ENCODE assay signal across 8 mouse cellular contexts in genomic region chr19:7205753-7206736, GRCm38 (mm10). TPM values are rescaled to one million over a fixed set of nuclear protein-coding genes. Genes with fewer than 3 reads are reported as not detected.
DNase-seq lines count a peak whose midpoint lies in the region; ATAC-seq and TF ChIP-seq lines count a peak whose summit lies in the region.

TSS of gene Otub1 (minus strand) at chr19:7206316.

- no peaks in the 10 kb centered on the region for H3K27me3 ChIP-seq in ES-Bruce4 (ENCODE audit: control insufficient read depth, insufficient read depth, low read length, poor library complexity, severe bottlenecking)
- no peaks in the 10 kb centered on the region for H3K27me3 ChIP-seq in forebrain, embryonic 14.5 days (replicated peaks; ENCODE audit: control insufficient read depth, insufficient read depth, low read length)
- no peaks in the 10 kb centered on the region for H3K27me3 ChIP-seq in neural tube, embryonic 15.5 days (replicated peaks)

- TF ChIP-seq POLR2A in ES-Bruce4 (IDR thresholded peaks at IDR 0.05; ENCODE audit: insufficient read depth, low read length): peak; percentile 57

- peak; percentile 77; the same call in 1 of the 2 replicates for ATAC-seq in cerebellum, adult (ENCODE audit: insufficient number of reproducible peaks, low FRiP score, low TSS enrichment)
- peak; percentile 99 for ATAC-seq in forebrain, embryonic 14.5 days
- ATAC-seq in neural tube, embryonic 15.5 days (ENCODE audit: low FRiP score): peak; percentile 96

- H3K4me3 ChIP-seq in ES-Bruce4 (ENCODE audit: low read depth, low read length): peak within 1 kb of the TSS; percentile 97
- peak within 1 kb of the TSS; percentile 90 for H3K4me3 ChIP-seq in forebrain, embryonic 14.5 days (ENCODE audit: low read depth, low read length)
- peak within 1 kb of the TSS; percentile 69 for H3K4me3 ChIP-seq in neural tube, embryonic 15.5 days (replicated peaks)

- WGBS in forebrain, embryonic 14.5 days: under 1% methylated on average over 78 of the region's 79 CpGs
- under 1% methylated on average over 70 of the region's 79 CpGs for WGBS in neural tube, embryonic 15.5 days

- DNase-seq in forebrain, embryonic 14.5 days (ENCODE audit: low spot score): peak; percentile 97
- peak; percentile 91 to 94 for DNase-seq in heart, postnatal 14 days
- DNase-seq in layer of hippocampus, adult 11-12 months (ENCODE audit: low spot score): peak; percentile 92
- peak; percentile 95 to 96 for DNase-seq in lung, adult 18-20 months
- DNase-seq in testis, postnatal 14 days (ENCODE audit: low spot score): peak; percentile 96

- TF ChIP-seq EP300 in ES-Bruce4 (IDR thresholded peaks at IDR 0.05; ENCODE audit: insufficient read depth, low read depth, low read length): 0 out of 2 replicates have a peak, but pooled peaks have one; percentile 28

- intact Hi-C loops in heart, postnatal 14 days (cut with DNase I): no loop called here

- peak within 1 kb of the TSS; percentile 73 for H3K9ac ChIP-seq in ES-Bruce4 (ENCODE audit: low read depth, poor library complexity, severe bottlenecking)
- peak within 1 kb of the TSS; percentile 87 for H3K9ac ChIP-seq in forebrain, embryonic 14.5 days (ENCODE audit: low read length)
- H3K9ac ChIP-seq in neural tube, embryonic 15.5 days (replicated peaks): peak within 1 kb of the TSS; percentile 94

- H3K4me2 ChIP-seq in forebrain, embryonic 14.5 days (ENCODE audit: low read length): peak within 1 kb of the TSS; percentile 93
- H3K4me2 ChIP-seq in neural tube, embryonic 15.5 days: peak within 1 kb of the TSS; percentile 66

- H3K9me3 ChIP-seq in ES-Bruce4 (replicated peaks; ENCODE audit: control insufficient read depth, insufficient read depth, low read length, poor library complexity, severe bottlenecking): no peaks in the 10 kb centered on the region
- H3K9me3 ChIP-seq in forebrain, embryonic 14.5 days (replicated peaks; ENCODE audit: control insufficient read depth, low read length): no peaks in the 10 kb centered on the region
- no peaks in the 10 kb centered on the region for H3K9me3 ChIP-seq in neural tube, embryonic 15.5 days (replicated peaks)

- no peaks in the 10 kb centered on the region for H3K4me1 ChIP-seq in ES-Bruce4 (ENCODE audit: control insufficient read depth, insufficient read depth, low read length)
- H3K4me1 ChIP-seq in forebrain, embryonic 14.5 days (ENCODE audit: control insufficient read depth, insufficient read depth, low read length): peaks cover 12% of the 10 kb centered on the region
- H3K4me1 ChIP-seq in neural tube, embryonic 15.5 days: peaks cover 36% of the 10 kb centered on the region

- TF ChIP-seq CTCF in ES-Bruce4 (IDR thresholded peaks at IDR 0.05; ENCODE audit: low read depth, low read length): peak; percentile 2

- H3K36me3 ChIP-seq in ES-Bruce4 (ENCODE audit: control insufficient read depth, insufficient read depth, low read length, poor library complexity, severe bottlenecking): peaks cover 23% of the 10 kb centered on the region
- H3K36me3 ChIP-seq in forebrain, embryonic 14.5 days (ENCODE audit: control insufficient read depth, insufficient read depth, low read length): peaks cover 32% of the 10 kb centered on the region
- peaks cover 29% of the 10 kb centered on the region for H3K36me3 ChIP-seq in neural tube, embryonic 15.5 days

- H3K27ac ChIP-seq in ES-Bruce4 (ENCODE audit: insufficient read depth, low read length): peak within 1 kb of the TSS; percentile 85
- H3K27ac ChIP-seq in forebrain, embryonic 14.5 days (ENCODE audit: low read depth, low read length): peak within 1 kb of the TSS; percentile 95
- peak within 1 kb of the TSS; percentile 99 for H3K27ac ChIP-seq in neural tube, embryonic 15.5 days (replicated peaks)

RNA-seq across cellular contexts. Expression of gene Otub1, which starts in this region (rescaled TPM):
- 86.7 and 87.5 TPM in 2 replicates for polyA plus RNA-seq in ES-Bruce4 (2011; ENCODE audit: insufficient read depth, insufficient read length, low read depth, missing spikeins)
- 262 TPM in 2 replicates for polyA plus RNA-seq in forebrain, embryonic 14.5 days (2014; fragmentation: Nextera tagmentation; extraction: Ambion mirVana)
- 10 to 100 TPM; 77.4 to 79.9 TPM for total RNA-seq in heart, postnatal 14 days (2021)
- 226 and 235 TPM in 2 replicates for polyA plus RNA-seq in neural tube, embryonic 15.5 days (2015; fragmentation: Nextera tagmentation; extraction: Ambion mirVana)

Comparison
In these comparisons a context has a peak if more than half of its experiments do, and no peak if none do; other contexts are left out.
1. Peak in every context shown above with its lines: DNase-seq, ATAC-seq, H3K4me3 ChIP-seq and H3K27ac ChIP-seq.